Mouse (Mus musculus): Measurements from ENCODE around the gene Serpina1e. TPM values are rescaled to one million over a fixed set of nuclear protein-coding genes. Genes with fewer than 3 reads are reported as not detected.

Gene Serpina1e
- polyA plus RNA-seq (2015; fragmentation: Illumina TruSeq; extraction: RNeasy Lipid Tissue Mini Kit (QIAGEN cat#74804); ENCODE audit: low read depth, low replicate concordance): not detected

GRCm38 (mm10) chr12:103958798-103959197, at the start of gene Serpina1e:
Gene Serpina1e (minus strand): TSS chr12:103958975.

GRCm38 (mm10) chr12:103989857-103990256, 31.1 kb upstream of the Serpina1e start, which contains the start of gene Serpina11:
Gene Serpina11 (minus strand): TSS chr12:103989957.

GRCm38 (mm10) chr12:103904837-103905340, 53.9 kb downstream of the Serpina1e start, which contains the start of gene Serpina1c:
Gene Serpina1c (minus strand): TSS chr12:103904887.

Other genes starting within 250 kb of the Serpina1e start
- 0.71 TPM for gene Serpina1d, start 185.4 kb downstream of the Serpina1e start, polyA plus RNA-seq (2015; fragmentation: Illumina TruSeq; extraction: RNeasy Lipid Tissue Mini Kit (QIAGEN cat#74804); ENCODE audit: low read depth, low replicate concordance)
- 1.8 TPM for gene Serpina1b, start 128.6 kb downstream of the Serpina1e start, polyA plus RNA-seq (2015; fragmentation: Illumina TruSeq; extraction: RNeasy Lipid Tissue Mini Kit (QIAGEN cat#74804); ENCODE audit: low read depth, low replicate concordance)
- gene Serpina1a, start 95.4 kb downstream of the Serpina1e start, polyA plus RNA-seq (2015; fragmentation: Illumina TruSeq; extraction: RNeasy Lipid Tissue Mini Kit (QIAGEN cat#74804); ENCODE audit: low read depth, low replicate concordance): 1.1 TPM
- gene Serpina1c, start 54.1 kb downstream of the Serpina1e start, polyA plus RNA-seq (2015; fragmentation: Illumina TruSeq; extraction: RNeasy Lipid Tissue Mini Kit (QIAGEN cat#74804); ENCODE audit: low read depth, low replicate concordance): 1.3 TPM
- not detected for gene Serpina11, start 31.0 kb upstream of the Serpina1e start, polyA plus RNA-seq (2015; fragmentation: Illumina TruSeq; extraction: RNeasy Lipid Tissue Mini Kit (QIAGEN cat#74804); ENCODE audit: low read depth, low replicate concordance)
- 8.3 TPM for gene Serpina9, start 54.8 kb upstream of the Serpina1e start, polyA plus RNA-seq (2015; fragmentation: Illumina TruSeq; extraction: RNeasy Lipid Tissue Mini Kit (QIAGEN cat#74804); ENCODE audit: low read depth, low replicate concordance)
- not detected for gene Serpina12, start 85.5 kb upstream of the Serpina1e start, polyA plus RNA-seq (2015; fragmentation: Illumina TruSeq; extraction: RNeasy Lipid Tissue Mini Kit (QIAGEN cat#74804); ENCODE audit: low read depth, low replicate concordance)
- not detected for gene Serpina5, start 142.1 kb upstream of the Serpina1e start, polyA plus RNA-seq (2015; fragmentation: Illumina TruSeq; extraction: RNeasy Lipid Tissue Mini Kit (QIAGEN cat#74804); ENCODE audit: low read depth, low replicate concordance)
- not detected for gene Serpina3a, start 153.7 kb upstream of the Serpina1e start, polyA plus RNA-seq (2015; fragmentation: Illumina TruSeq; extraction: RNeasy Lipid Tissue Mini Kit (QIAGEN cat#74804); ENCODE audit: low read depth, low replicate concordance)
- not detected for gene Serpina3b, start 169.0 kb upstream of the Serpina1e start, polyA plus RNA-seq (2015; fragmentation: Illumina TruSeq; extraction: RNeasy Lipid Tissue Mini Kit (QIAGEN cat#74804); ENCODE audit: low read depth, low replicate concordance)
- 0.19 TPM for gene Serpina3c, start 194.9 kb upstream of the Serpina1e start, polyA plus RNA-seq (2015; fragmentation: Illumina TruSeq; extraction: RNeasy Lipid Tissue Mini Kit (QIAGEN cat#74804); ENCODE audit: low read depth, low replicate concordance)